ENCODE assay signal across 13 mouse cellular contexts in genomic region chr7:139971436-139971835, GRCm38 (mm10). TPM values are rescaled to one million over a fixed set of nuclear protein-coding genes. Genes with fewer than 3 reads are reported as not detected.
DNase-seq lines count a peak whose midpoint lies in the region; ATAC-seq and TF ChIP-seq lines count a peak whose summit lies in the region.
"Had no signal": no experiment of that assay in that cellular context is flagged by ENCODE, and none has a peak within 500 bp of the region (broad histone marks: within the 10 kb centered on the region; RNA-seq: fewer than 3 reads in every experiment).

No protein-coding gene starts in this region.

- no peaks in the 10 kb centered on the region for H3K27me3 ChIP-seq in MEL (ENCODE audit: control insufficient read depth in 1 of 2, insufficient read depth in 2 of 2, low read length in 2 of 2)

- peak; percentile 53 for ATAC-seq in granulocyte monocyte progenitor cell, adult 5-6 weeks (replicated peaks; ENCODE audit: poor library complexity, severe bottlenecking)
- ATAC-seq in neutrophil, adult 5-6 weeks (ENCODE audit: extremely low read depth, insufficient number of reproducible peaks, low FRiP score, poor library complexity, severe bottlenecking): peak; percentile 40
- ATAC-seq: forebrain, postnatal 0 days had no signal

- peaks cover 0 to 14% of the 10 kb centered on the region in 2 experiments; a peak in 2 of 4 replicates for H3K36me3 ChIP-seq in MEL (ENCODE audit: control insufficient read depth in 1 of 2, insufficient read depth in 2 of 2, low read length in 2 of 2)

- no peak overlapping the region for H3K4me3 ChIP-seq in MEL (ENCODE audit: control insufficient read depth in 1 of 2, insufficient read depth in 1 of 2, low read depth in 2 of 2, low read length in 2 of 2)
- H3K4me3 ChIP-seq in left cerebral cortex, adult 2 months: no peak overlapping the region

- no peak for TF ChIP-seq RAD21 in MEL (IDR thresholded peaks at IDR 0.05; ENCODE audit: low read depth, low read length)

- no peak for TF ChIP-seq POLR2A in MEL (IDR thresholded peaks at IDR 0.05; ENCODE audit: control insufficient read depth in 1 of 2, insufficient read depth in 1 of 2, low read depth in 1 of 2, low read length in 2 of 2, poor library complexity in 1 of 2)

- no peaks in the 10 kb centered on the region for H3K9me3 ChIP-seq in MEL (replicated peaks; ENCODE audit: insufficient read depth, low read length)

- H3K4me1 ChIP-seq in MEL (ENCODE audit: control insufficient read depth in 1 of 2, insufficient read depth in 2 of 2, low read length in 2 of 2): peaks cover 0 to 29% of the 10 kb centered on the region in 2 experiments; a peak in 3 of 4 replicates

- TF ChIP-seq EP300 in MEL (IDR thresholded peaks at IDR 0.05; ENCODE audit: low read depth in 1 of 2, low read length in 2 of 2): peak; percentile 26 to 45; a peak in 2 of 4 replicates

- H3K9ac ChIP-seq in MEL (ENCODE audit: control insufficient read depth, low read depth, low read length, poor library complexity, severe bottlenecking): peak overlapping the region; percentile 36
- H3K9ac ChIP-seq: forebrain, postnatal 0 days had no signal

- H3K79me2 ChIP-seq in MEL (ENCODE audit: control insufficient read depth, insufficient read depth, low read length, poor library complexity): no peaks in the 10 kb centered on the region

- intact Hi-C loops in left cerebral cortex, adult 2 months (cut with DNase I): no loop called here

- peak; percentile 24 for DNase-seq in right cerebral cortex, adult 18-20 months
- DNase-seq in right cerebral cortex, postnatal 10 days (ENCODE audit: low spot score in 2 of 2): no peak
- DNase-seq in MEL (ENCODE audit: low read depth, low spot score) (peak; percentile 78), adipocyte (ENCODE audit: low spot score) (no peak)
- DNase-seq in embryo, embryonic 9.5 days (ENCODE audit: extremely low spot score): no peak
- DNase-seq in left cerebral cortex, adult 2 months (ENCODE audit: extremely low spot score in 1 of 2, low spot score in 2 of 2): no peak
- DNase-seq: cerebellum, postnatal 25 days; forebrain, postnatal 0 days; right cerebral cortex, postnatal 4 days had no signal

- peak overlapping the region; percentile 58 for H3K27ac ChIP-seq in MEL (ENCODE audit: control insufficient read depth, low read depth, low read length)
- H3K27ac ChIP-seq in left cerebral cortex, adult 2 months: no peak overlapping the region

- no peak for TF ChIP-seq CTCF in MEL (IDR thresholded peaks at IDR 0.05 in 2 of 3, conservative IDR thresholded peaks at IDR 0.05 in 1 of 3; ENCODE audit: control insufficient read depth in 1 of 3, insufficient read depth in 1 of 3, low read depth in 2 of 3, low read length in 3 of 3, poor library complexity in 1 of 3, severe bottlenecking in 1 of 3)
- no peak for TF ChIP-seq CTCF in left cerebral cortex, adult 2 months (IDR thresholded peaks at IDR 0.05)

TF ChIP-seq in MEL, 35 proteins besides CTCF, POLR2A, EP300 and RAD21:
- TF ChIP-seq POLR2AphosphoS2 (IDR thresholded peaks at IDR 0.05; ENCODE audit: low read length) (no peak), ETS1 (IDR thresholded peaks at IDR 0.05; ENCODE audit: low read depth, low read length) (0 out of 2 replicates have a peak, but pooled peaks have one; percentile 43), JUND (IDR thresholded peaks at IDR 0.05; ENCODE audit: low read depth, low read length) (0 out of 2 replicates have a peak, but pooled peaks have one; percentile 62)

RNA-seq across cellular contexts. Expression of gene 6430531B16Rik, which starts 7.1 kb away (rescaled TPM):
- not detected in 2 replicates for total RNA-seq in MEL (2012; rRNA removed)
- polyA plus RNA-seq in MEL (2012; ENCODE audit: insufficient read depth in 1 of 2, insufficient read length in 2 of 2, low read depth in 1 of 2, low replicate concordance in 2 of 2, missing spikeins in 1 of 2): under 1 TPM in 1 of 2 experiments, not detected in 1; 0.13 TPM
- 0.62 TPM in 1 of 2 replicates, not detected in the other for total RNA-seq in granulocyte monocyte progenitor cell, adult 5-6 weeks (2014; fragmentation: Nextera tagmentation)
- 0.52 TPM in 1 of 2 replicates, not detected in the other for total RNA-seq in granulocyte monocyte progenitor cell, adult 5-6 weeks (2017)
- 2.2 TPM in 2 replicates for total RNA-seq in neutrophil, adult 5-6 weeks (2017)
- total RNA-seq in left cerebral cortex, adult 2 months (2021): 1 to 10 TPM; 1.0 to 2.2 TPM

RNA-seq across cellular contexts. Expression of gene Adam8, which starts 20.9 kb away (rescaled TPM):
- 0.39 and 0.75 TPM in 2 replicates for total RNA-seq in MEL (2012; rRNA removed)
- under 1 TPM in 1 of 2 experiments, not detected in 1; 0.50 TPM for polyA plus RNA-seq in MEL (2012; ENCODE audit: insufficient read depth in 1 of 2, insufficient read length in 2 of 2, low read depth in 1 of 2, low replicate concordance in 2 of 2, missing spikeins in 1 of 2)
- total RNA-seq in granulocyte monocyte progenitor cell, adult 5-6 weeks (2014; fragmentation: Nextera tagmentation): 0.38 TPM in 1 of 2 replicates, not detected in the other
- 0.99 and 1.3 TPM in 2 replicates for total RNA-seq in granulocyte monocyte progenitor cell, adult 5-6 weeks (2017)
- 217 and 224 TPM in 2 replicates for total RNA-seq in neutrophil, adult 5-6 weeks (2017)
- total RNA-seq in left cerebral cortex, adult 2 months (2021): 1 to 10 TPM; 3.1 to 3.9 TPM

RNA-seq across cellular contexts. Expression of gene Utf1, which starts 27.8 kb away (rescaled TPM):
- total RNA-seq in MEL (2012; rRNA removed): not detected in 2 replicates
- not detected for polyA plus RNA-seq in MEL (2012; ENCODE audit: insufficient read depth in 1 of 2, insufficient read length in 2 of 2, low read depth in 1 of 2, low replicate concordance in 2 of 2, missing spikeins in 1 of 2)
- total RNA-seq in granulocyte monocyte progenitor cell, adult 5-6 weeks (2014; fragmentation: Nextera tagmentation): not detected in 2 replicates
- total RNA-seq in granulocyte monocyte progenitor cell, adult 5-6 weeks (2017): not detected in 2 replicates
- total RNA-seq in neutrophil, adult 5-6 weeks (2017): not detected in 2 replicates
- not detected for total RNA-seq in left cerebral cortex, adult 2 months (2021)
- total RNA-seq: forebrain, postnatal 0 days had no signal
- polyA plus RNA-seq: forebrain, postnatal 0 days; heart, postnatal 0 days; limb, embryonic 11.5 days had no signal

Comparison
In these comparisons a context has a peak if more than half of its experiments do, and no peak if none do; other contexts are left out.
1. DNase-seq: peak in right cerebral cortex, adult 18-20 months (single experiment) and MEL (single experiment); none in right cerebral cortex, postnatal 10 days (0 of 2), embryo, embryonic 9.5 days (single experiment), left cerebral cortex, adult 2 months (0 of 2) and adipocyte (single experiment).
2. RNA of gene Adam8, which starts 20.9 kb away (total RNA-seq): 217 to 224 TPM in neutrophil, adult 5-6 weeks; 3.1 to 3.9 TPM in left cerebral cortex, adult 2 months, 0.38 to 1.3 TPM in granulocyte monocyte progenitor cell, adult 5-6 weeks and 0.39 to 0.75 TPM in MEL; every median in the first group is over 10 times any median in the second.